Mouse (Mus musculus) layer of hippocampus, adult 11-12 months (tissue): ENCODE measurements around the gene Pcbp3.
A peak's percentile ranks its signal among the peaks of the same experiment; 100 is the strongest.

Experiments used
- DNase-seq: peaks from one replicate; pipeline ENCODE4 v3.0.0; 2022; ENCODE audit warnings: low spot score

The Pcbp3 gene

DNA sequence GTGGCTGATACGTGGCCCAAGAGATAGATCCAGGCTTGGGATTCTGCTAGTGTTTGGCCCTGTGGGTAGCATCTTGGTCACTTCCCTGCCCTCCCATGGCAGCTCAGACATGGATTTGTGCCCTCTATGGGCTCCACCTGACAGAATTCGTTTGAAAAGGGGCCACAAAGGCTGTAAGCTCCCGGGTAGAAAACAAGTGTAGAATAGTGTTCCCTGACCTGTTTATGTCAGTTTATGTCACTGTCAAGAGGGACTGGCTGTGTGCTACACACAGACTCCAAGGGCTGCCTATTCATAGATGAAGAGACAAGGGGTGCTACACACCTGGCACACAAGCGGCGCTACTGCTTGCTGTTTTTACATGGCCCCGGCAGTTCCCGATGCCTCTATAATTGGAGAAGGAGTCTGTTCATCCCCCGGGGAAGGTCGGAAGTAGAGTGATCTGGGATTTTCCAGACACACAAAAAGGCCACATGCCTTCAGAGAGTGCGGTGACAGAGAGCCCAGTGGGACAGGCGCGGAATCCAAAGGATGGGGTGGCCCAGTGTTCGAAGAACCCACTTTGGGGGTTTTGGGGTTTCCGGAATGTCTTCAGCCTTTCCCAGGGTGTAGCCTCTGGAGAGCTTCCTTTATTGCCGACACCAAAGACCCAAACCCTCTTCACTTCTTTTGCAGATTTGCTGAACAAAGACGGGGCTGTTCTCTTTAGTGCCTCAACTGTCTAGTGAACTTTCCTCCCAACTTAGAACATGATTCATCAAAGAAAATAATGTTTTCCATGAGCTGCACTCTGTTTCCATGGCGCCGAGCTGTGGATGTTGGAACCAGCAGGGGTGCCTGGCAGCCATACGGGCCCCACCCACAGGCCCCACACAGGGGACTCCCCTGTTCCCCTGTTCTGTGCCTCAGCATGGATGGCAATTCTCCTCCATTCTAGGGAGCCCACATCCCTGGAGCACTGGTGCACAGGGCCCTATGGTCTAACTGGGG is 231.8 kb downstream of the Pcbp3 start:
- DNase-seq: peak; percentile 72

DNA sequence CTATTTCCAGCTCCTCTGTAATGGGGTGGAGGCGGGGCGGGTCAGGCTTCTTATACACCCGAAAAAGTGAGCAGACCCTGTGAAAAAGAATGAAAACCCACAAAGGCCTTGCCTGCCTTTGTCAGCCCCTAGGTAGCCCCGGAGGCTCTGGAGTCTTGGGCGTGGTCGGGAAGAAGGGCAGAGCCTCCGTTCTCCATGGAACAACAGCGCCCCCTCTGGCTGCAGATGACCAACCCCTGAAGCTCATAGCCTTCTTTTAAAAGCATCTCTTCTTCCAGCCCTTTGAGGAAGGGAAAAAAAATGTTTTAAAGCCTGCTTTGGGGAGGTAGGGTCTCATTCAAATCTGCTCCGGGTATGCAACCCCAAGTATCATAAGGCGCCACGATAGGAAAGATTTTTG is 233.3 kb downstream of the Pcbp3 start:
- DNase-seq: peak; percentile 64

DNA sequence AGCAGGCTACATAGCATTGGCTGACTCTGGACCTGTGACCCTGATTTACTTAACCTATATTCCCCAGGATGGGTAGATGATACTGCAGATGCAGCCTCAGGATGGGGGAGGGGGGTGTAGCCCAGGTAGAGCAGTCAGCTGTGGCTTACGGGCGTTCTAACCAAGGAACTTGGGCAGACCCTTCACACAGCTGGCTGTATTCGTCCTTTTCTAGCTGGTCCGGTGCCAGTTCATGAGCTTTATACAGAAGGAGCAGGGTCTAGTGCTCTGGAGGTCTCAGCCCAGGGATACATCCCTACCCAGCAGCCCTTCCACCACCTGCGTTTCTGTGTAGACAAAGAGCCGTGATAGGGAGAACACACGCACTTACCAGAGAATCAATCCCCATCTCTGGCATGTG is 234.4 kb downstream of the Pcbp3 start:
- DNase-seq: no peak

DNA sequence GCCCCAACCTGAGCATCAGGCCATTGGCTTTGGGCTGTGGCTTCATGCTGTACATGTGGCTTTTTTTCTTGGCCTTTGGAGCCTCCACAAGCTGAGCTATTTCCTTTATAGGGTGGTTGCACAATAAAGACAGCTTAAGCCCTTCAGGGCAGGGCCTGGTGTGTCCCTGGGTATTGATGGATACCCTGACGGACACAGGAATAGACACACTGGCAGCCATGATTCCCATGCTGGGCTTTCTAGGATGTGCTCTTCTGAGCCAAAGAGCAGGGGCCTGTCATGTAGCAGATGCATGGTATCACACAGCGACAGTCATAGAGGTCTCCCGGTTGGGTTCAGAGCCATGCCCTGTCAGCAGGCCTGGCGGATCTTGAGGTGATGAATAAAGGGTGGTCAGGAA is 234.8 kb downstream of the Pcbp3 start:
- no peak for DNase-seq

DNA sequence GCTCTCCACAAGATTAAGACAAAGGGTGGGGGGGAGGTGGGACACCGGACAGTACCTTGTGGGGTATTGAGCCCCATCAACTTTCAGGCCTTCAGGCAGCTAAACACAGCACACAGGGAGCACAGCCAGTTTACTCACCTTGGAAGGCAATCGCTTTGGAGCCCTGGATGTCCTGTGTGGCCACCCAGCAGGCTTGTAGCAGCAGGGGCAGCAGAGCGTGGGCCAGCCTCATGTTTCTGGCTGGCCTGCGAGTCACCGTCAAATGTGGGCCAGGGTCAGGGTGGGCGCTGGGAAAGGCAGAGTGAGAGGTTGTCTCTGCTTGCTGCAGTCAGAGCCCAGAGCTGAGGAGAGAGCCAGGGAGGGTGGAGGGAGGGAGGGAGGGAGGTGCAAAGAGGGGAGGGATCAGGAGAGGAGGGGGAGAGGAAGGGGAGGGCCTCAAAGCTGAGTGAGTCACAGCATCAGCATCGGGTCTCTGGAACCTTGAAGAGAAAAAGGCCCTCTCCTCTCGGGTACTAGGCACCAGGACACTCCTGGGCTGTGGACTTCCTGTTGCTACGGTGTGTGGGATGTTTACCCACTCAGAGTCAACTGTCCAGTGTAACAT is 235.9 kb downstream of the Pcbp3 start, which contains the start of gene Col6a1:
TSS of gene Col6a1 (minus strand) at position 487 of the 604 bp plus-strand sequence.
- DNase-seq: no peak

DNA sequence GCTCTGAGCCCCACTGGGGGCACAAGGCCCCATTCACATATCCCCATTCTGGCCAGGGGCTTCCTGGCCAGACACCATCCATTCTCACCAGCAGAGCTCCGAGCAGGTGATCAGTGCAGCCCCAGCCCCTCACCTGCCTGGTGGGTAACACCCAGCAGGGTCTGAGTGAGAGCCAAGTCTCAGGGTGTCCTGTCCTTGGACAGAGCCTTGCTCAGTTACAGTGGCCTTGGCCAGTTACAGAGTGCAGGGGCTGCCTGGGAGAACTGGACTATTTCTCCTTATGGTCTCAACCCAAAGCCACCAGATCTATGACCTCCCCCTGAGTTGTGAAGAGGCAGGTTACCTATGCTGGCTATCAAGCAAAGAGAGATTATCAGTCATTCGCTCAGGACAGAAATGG is 236.6 kb downstream of the Pcbp3 start:
- no peak for DNase-seq

DNA sequence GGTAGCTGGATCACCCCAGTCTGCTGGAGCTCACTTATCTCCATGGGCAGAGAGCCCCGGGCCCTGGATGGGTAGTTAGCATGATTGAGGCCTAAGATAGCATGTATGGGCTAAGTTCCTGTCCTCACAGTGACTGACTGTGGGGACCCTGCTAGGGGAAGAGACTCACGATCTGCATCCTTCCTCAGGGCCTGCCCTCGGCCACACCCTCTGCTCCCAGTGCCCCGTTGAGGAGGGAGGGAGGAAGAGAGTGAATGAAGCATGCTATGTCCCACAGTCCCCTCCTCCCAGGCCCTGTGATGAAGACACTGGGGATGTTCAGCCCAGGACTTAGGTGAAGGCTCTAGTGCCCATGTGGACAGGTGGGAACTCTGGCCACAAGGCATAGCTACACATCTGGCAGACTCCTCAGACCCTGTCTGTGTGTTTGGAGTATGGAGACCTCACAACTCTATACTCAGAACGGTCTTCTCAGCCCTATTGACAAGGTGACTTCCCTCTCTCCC is 237.4 kb downstream of the Pcbp3 start:
- no peak for DNase-seq

DNA sequence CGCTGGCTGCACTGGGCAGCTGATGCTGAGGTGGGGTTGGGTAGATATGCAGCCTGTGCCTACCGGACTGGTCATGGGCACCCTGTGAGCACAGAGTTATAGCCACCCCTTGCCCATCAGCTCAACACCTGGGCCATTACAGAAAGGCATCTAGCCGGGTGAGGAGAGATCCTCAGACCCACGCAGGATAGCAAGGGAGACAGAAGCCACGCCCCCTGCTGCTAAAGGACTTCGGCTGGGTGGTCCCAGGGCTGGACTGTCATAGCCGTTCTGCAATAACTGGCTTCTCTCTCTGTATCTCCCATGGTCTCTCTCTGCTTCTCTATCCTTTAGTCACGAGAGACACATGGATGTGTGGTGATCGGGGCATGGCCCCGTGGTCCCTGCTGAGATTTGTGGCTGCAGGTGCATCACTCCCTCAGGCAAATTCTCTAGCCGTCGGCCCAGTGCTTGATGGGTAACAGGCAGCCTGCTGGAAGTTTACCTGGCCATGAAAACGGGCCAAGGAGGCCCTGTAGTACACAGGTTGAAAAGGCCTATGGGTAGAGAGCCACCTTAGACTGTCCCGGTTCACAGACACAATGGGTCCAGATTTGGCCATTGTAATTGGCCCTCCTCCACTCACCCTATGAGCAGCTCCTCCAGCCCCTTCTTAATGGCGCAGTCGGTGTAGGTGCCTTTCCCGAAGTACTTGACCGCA is 238.8 kb downstream of the Pcbp3 start:
- DNase-seq: no peak

DNA sequence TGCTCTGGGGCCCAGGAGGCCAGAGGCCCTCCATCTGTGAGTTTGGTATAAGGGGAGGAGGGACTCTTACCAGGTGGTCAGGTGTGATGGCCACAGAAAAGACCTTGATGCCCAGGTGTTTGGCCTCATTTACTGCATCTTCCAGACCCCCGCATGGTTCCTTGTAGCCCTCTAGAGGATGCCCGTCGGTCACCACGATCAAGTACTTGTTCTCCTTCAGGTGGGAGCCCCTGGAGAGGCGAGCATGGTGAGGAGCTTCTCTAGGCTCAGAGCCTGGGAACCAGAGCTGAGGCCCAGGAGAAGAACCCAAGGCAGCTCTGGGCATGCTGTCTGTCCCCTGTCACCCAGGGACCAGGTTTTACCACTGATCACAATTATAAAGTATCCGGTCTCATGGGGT is 239.9 kb downstream of the Pcbp3 start:
- DNase-seq: no peak

DNA sequence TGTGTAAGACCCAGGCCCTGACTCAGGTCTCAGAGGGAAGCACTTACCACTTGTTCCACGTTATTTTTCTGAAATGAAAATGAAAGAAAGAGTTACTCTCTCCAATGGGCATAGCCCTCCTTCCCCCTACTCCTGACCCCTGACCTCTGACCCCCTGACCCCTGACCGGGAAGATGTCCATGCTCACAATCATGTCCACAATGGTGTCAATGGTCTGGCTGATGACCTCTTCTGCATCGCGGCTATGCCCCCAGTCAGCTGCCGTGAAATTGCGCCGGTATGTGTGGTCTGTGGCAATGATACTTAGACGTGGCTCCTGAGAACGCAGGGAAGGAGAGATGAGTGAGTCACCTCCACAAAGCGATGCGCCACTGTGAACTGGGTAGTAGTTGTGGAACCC is 240.5 kb downstream of the Pcbp3 start:
- no peak for DNase-seq

DNA sequence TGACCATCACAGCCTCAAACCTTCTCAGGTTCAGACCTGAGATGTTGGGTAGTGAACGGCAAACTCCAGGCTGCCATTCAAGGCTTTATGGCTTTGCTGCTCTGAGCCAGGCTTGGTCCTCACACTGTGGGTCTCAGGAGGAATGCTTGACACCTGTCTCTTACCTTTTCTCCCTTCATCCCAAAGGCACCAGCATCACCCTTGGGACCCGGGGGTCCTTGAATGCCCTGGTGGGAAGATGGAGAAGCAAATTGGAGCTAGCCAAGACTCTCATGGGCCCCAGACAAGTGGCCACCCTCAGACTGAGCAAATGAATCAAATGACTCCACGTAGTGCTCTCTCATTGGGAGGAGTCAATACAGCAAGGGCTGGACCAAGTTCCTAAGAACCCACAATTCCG is 244.1 kb downstream of the Pcbp3 start:
- DNase-seq: no peak

DNA sequence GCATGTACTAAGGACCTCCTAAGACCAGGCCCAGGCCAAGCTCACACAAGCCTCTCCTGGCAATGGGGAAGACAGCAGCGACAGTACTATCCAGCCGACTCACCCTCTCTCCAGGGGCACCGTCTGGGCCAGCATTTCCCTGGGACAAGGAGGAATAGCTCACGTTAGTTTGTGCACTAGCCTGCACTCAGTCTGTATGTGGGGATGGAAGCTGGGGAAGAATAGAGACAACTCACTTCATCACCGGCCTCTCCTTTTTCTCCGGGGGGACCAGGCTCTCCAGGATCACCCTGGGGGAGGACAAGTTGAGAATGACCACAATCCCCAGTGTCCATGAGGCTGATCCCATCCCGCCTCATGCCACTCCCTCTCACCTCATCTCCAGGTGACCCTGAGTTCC is 244.7 kb downstream of the Pcbp3 start:
- no peak for DNase-seq

DNA sequence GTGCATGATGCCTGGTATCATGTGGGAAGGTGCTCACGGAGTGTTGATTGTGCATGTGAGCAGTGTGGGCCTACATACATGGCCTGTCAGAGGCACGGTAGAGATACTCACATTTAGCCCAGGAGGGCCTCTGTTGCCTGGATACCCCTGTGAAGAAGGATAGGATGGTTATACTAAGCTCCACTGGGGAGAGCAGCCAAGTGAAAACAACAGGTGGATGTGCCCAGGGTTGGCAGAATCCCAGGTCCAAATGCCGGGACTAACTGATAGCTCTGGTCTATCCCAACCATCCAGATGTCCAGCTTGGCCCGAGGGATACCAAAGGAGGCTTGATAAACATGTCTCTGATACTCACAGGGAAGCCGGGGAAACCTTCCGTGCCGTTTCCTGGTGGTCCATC is 247.4 kb downstream of the Pcbp3 start:
- peak; percentile 32 for DNase-seq

DNA sequence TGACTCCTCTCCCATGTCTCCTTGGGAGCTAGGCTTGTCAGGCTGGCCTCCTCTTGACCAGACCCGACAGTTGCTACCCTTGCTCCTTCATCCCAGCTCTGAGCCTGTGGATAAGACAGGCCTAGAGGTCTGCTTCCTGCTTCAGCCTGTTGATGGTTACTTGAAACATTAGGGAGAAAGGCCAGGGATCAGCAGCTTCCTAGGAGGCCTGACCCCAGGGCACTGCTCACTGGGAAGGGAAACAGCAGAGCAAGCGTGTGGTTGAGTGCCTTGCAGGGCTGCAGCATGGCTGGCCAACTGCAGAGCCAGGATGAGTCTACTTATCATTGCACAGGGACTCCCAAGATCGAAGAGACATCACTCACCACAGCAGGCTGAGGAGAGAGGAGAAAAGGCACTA is 249.2 kb downstream of the Pcbp3 start:
- DNase-seq: no peak
